Mouse (Mus musculus) frontal cortex, postnatal 36 days (tissue): ENCODE data around the gene Ift20.
"Not testable (repeated sequence)": the region's sequence is repeated elsewhere in the genome, so short reads cannot be mapped to it uniquely, and the experiment has no call there.

Experiments used
- DNase-seq, 2 experiments: peaks; one replicate each; pipeline ENCODE4 v3.0.0; 2022; ENCODE audit warnings: low spot score in 2 of 2

Gene Ift20

DNA sequence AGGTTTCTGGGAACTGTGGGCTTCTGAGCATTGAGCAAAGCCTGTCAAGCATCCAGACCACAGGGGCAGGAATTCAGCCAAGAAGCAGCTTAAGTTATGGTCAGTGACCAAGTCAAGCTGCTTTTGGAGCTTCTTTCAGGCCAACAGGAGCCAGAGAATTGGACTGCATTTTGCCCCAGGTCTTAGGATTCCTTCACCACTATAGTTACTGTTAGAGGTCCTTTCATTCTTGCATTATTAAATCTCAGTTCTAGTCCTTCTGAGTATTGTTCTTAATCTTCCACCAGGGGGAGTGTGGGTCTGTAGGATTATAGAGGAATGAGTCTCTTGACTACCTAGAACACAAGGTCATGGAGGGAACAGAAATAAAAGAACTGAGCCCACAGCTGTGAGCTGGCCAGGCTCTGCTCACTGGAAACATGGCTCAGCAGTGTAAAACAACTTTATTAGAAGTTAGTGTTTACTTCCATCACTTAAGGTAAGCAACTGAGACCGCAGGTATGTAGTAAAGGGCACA lies 13.6 kb upstream of the Ift20 start:
- DNase-seq = no peak

DNA sequence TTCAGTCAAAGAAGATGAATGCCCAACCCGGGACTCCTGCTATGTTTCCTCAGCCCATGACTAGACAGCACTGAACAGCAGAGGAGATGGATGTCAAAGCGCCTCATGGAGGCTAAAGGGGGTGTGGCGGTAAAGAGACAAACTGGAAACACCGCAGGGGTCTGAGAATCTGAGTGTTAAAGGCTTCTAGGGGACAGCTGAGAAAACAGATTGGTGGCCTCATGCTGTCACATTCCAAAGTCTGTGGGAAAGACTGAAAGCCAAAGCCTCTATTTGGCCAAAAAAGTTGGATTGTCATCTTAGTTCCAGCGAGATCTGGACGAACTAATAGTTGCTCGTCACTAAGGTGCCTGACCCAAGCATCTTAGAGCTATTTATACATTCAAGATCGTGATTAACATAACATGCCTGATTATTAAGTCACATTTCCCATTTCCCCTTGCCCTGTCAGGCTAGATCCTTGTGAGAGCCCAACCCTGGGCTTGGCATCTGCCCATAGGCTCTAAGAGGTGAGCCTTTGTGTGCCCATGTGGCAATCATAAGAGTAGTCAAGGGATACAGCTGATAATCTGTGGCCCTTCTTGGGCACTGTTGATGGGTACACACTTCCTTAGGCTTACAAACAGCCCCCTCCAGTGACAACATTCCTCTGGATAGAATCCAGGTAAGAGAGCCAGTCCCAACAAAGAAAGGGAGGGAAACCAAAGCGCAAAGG lies 12.8 kb upstream of the Ift20 start:
- DNase-seq = no peak

DNA sequence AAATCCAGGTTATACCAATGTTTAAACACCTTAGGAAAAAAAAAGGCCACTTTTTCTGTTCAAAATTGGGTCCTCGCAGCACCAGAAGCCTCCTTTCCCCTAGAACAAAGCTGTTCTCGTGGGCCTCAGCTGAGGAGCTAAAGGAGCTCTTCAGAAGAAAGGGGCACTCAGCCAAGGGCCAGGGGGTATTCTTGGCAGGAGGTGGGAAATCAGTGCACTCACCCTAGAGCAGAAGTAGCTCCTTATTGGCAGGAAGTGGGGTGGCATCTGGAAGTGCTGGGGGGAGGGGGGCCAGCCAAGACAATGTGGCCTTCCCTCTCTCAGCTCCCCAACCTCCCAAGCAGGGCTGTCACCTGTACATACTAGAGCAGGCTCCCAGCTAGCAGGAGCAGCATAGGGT lies 11.3 kb upstream of the Ift20 start:
- DNase-seq = no peak

DNA sequence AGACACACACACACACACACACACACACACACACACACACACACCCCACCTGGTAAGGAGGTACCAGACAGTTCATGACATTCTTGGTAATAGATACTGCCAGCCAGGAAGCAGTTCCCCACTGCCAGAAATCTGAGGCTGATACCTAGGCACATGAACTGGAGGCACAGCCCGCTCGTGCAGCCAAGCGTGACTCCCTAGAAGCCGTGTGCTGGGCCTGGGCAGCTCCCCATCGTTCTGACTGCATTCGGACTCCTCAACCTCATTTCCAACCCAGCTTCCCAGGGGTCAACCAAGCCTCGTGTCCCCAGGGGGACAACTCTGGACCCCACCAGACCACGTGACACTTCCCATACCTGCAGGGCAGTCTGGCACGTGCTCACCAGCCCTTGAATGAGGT lies 7.4 kb upstream of the Ift20 start:
- no peak for DNase-seq

DNA sequence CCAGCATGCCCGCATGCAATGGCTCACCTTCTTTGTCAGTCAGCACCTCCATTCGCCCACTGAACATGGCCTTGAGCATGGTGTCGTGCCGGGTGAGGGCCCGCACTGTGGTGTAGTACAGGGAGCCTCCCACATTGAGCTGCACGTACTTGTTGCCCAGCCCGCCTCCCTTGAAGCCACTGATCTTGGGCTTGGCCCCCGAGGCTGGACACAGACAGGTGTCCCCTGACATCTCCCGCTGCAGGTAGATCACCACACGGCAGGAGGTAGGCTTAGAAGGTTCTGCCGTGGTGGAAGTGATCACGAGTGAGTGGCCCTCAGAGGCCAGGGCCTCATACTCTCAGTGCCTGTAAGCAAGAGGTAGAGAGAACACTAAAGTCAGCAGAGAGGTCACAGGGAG lies 6.2 kb upstream of the Ift20 start:
- DNase-seq = no peak

DNA sequence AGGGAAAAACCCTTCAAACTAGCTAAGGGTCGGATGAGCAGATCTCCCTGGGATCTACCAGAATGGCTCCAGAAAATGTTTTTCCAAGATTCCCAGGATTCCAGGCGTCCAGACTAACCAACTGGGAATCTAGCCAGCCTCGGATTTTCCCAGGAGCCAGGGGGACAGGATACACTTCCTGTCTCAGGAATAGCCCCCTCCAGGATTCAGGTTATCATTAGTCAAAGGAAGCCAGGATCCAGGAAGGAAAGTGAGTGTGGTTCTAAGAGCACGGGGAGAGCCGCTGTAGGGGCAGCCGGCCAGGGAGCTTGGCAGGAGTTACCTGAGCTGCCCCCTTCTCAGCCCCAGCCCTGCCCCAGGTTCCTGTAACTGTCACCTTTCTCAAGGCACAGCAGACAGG lies 5.1 kb upstream of the Ift20 start:
- DNase-seq = no peak

DNA sequence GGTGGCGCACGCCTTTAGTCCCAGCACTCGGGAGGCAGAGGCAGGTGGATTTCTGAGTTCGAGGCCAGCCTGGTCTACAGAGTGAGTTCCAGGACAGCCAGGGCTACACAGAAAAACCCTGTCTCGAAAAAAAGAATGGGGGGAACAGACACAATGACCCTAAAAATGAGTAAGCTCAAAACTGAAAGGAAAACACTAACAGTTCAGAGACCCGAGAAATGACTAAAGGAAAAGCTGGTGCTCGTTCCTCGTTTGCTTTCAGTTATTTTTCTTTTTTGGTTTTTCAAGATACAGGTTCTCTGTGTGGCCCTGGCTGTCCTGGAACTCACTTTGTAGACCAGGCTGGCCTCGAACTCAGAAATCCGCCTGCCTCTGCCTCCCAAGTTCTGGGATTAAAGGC lies 4.6 kb upstream of the Ift20 start:
- not testable (repeated sequence) for DNase-seq

DNA sequence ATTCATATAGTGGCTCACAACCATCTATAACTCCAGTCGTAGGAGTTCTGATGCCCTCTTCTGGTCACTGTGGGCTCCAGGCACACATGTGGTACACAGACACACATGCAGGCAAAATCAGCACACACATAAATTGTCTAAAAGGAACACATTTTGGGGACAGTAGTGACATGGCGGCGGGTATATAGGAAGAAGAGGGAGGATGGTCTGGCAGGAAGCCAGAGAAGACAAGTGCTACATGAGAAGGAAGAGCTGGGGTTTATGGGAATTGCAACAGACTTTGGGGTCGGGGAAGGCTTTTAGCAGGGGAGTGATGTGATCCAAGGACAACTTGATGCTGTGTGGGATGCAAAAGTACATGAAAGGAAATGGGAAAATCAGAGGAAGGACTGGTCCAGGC lies 1.6 kb upstream of the Ift20 start:
- DNase-seq = no peak

DNA sequence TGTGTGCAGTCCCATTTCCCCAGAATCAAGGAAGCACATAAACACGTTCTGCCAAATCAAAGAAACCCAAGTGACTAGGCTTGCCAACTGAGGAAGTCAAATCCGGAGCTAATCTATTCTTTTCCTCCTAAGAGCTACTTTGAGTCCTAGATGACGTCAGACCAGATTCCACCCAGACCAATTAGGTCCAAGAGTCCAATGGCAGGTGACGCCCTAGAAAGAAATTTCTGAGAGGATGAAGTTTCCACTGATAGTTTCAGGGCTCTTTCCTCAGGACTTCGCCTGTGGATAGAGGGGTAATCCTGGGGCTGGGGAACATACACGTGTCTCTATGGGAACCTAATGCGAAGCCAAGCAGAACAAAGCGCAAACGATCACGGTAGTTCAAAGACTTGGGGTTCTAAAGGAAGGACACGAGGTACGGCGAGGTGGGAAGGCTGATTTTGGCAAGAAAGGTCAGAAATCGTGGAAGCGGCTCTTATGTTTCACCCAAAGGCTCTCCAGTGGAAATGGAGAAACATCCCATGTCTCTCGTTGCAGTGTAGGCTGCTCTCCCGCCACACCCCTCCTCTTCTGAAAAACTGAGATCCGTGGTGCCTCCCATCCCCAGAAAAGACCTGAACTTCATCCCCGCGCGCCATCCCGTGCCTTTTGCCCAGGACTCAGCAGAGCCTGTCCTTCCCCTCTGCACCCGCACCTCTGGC lies 633 bp upstream of the Ift20 start:
- DNase-seq = no peak

DNA sequence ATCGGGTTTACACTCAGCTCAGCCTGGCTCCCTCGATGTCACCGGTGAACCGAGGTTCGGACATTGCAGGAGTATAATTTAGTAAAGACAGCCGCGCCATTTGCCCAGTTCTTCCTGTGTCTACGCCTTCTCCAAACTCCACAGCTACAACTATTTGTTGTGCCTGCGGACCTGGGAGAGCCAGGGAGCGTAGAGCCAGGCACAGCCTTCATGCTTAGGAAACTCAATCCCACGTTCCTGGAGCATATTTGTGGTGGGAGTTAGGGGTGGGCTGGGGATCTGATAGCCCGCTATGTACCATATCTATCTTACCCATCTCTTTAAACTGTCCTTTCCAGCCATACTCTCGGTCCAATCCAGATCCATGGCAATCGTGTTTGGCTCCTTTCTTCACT lies 526 bp downstream of the Ift20 start:
- no peak for DNase-seq

DNA sequence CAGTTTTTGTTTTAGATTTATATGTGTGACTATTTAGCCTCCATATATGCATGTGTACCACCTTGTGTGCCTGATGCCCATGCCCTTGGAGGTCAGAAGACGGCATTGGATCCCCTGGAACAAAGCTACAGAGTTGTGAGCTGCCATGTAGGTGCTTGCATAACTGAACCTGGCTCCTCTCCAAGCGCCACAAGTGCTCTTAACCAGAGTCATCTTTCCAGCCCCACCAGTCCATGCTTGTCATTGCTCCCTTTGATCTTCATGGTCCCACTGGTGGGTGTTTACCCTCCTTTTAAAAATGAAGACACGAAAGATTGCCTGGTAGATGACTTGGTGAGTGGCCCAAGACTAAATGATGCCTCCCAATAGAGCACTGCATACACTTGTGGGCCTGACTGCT lies 4.2 kb downstream of the Ift20 start:
- DNase-seq = no peak

DNA sequence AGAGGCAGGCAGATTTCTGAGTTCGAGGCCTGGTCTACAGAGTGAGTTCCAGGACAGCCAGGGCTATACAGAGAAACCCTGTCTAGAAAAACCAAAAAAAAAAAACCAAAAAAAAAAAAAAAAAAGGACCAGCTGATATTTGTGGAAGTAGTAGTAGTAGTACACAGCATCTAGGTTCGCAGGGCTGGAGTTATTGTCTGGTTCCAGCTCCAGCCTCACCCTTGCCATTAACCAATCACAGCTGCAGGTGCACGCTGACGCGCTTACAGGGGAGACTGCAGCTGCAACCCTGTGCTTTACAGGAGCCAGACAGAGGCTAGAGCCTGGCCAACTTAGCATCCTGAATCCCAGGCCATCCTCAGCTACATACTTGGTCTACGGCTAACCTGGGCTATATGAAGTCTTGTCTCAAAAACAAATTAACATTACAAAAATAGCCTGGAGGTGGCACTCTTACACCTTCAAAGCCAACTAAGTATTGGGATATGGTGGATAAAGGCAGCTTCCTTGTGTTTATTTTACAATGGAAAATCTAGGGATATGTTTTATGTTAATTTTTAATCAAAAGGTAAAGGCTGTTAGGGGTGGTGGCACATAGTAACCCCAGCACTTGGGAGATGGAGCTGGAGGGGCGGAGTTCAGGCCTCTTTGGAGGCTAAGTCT lies 8.4 kb downstream of the Ift20 start:
- no peak for DNase-seq

DNA sequence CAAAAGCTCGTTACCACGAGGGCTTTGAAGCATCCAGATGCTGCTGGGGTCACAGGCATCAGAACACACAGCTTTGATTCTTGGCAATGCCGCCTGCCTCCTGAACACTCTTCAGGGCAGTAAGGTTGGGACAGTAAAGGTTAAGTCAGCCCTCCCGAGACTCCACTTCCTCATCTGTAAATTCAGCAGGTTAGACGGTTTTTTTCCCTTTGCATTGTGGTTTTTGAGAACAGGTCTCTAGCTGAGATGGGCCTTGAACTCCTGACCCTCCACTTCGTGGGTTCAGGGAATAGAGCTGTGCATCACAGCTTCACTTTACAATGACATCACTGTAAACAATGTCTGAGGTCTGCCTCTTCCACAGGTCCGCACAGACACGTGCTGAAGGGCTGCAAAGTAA lies 9.0 kb downstream of the Ift20 start:
- no peak for DNase-seq

DNA sequence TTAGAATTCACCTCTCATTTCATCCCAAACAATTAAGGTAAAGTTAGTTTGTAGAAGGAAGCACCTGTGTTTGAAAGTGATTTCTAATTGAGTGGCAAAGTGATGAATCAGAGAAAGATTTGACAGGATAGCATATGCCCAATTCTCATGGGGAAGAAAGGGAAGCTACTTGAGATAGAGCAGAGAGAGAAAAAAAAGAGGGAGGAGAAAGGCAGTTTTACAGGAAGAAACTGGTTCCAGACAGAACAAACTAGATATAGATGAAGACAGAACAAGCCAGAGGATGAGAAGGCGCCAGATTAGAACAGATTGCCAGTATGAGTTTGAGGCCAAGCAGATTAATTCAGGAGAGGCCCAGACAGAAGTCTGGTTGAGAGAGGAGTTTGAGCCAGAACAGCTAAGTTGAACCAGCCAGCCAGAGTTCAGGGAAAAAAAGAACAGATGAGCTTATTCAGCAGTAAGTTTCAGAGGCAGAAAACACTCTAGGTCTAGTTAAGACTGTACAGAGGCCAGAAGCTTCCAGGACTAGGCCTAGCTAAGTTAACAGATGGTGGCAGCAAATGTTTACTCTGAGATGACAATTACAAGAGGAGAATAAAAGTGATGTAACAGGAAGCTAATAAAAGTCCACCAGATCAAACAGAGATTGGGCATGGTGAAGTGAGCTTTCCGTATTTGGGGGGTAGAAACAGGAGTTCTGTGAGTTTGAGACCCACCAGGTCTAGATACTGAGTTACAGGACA lies 11.7 kb downstream of the Ift20 start:
- DNase-seq = no peak

DNA sequence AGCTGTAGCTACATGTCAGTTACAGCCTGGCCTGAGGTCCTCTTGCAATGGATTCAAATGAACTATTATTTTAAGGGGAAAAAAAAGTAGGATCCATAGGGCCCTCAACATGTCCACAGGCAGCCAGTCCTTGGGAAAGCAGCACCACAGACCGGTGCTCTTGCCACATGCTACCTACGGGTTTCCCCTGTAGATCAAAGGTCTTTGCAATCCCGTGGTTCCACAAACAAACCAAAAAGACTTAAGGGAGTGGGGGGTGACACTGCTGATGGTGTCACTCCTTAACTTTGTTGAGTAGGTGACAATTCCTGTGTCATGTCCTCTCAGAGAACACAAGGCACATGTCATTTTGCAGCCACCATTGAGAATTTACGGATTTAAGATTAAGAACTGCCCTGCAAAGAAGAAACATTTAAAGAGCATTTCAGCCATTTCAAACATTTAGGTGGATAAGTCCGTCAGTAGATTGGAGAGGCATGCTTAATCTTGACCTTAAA lies 13.4 kb downstream of the Ift20 start:
- no peak for DNase-seq

DNA sequence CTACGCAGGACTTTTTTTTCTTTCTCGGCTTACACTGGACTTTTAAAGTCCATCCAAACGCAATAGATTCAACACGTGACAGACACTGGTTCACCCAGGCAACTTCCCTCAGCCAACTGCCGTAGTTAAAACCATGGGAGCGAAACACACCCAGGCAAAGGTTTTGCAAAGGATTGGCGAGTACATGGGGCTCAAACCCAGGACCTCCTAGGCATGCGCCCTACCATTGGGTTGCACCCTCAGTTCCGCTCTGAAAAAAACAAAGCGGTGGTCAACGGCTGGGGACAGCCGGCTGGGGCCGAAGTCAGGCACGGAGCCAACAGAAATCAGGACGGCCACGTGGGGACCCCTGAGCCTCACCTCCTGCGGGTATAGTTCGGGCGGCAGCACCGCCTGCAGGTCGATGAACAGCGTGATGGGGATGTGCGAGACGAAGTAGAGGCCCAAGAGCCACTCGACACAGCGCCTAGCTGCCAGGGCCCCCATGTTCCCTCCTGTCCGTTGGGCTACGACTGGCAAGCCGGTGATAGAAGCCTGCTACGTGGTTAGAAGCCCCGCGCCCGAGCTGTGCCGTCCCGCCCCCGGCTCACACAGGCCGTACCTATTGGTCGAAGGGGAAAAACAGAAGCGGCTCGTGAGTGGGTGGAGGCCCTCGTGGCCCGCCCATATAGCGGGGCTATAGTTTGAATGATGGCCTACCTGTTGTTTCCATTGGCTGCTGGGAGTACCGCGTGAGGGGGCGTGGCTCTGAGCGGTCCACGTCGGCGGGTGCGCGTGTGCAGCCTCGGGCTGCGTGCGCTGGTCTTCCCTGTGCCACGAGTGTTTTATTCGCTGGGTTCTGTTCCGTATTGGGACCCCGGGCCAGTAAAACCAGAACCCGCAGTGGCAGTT lies 14.3 kb downstream of the Ift20 start, which contains the start of gene Tmem97:
Gene Tmem97, minus strand, starts transcription at position 610 of the 891 bp plus-strand sequence.
- peak; percentile 91 to 97 for DNase-seq

DNA sequence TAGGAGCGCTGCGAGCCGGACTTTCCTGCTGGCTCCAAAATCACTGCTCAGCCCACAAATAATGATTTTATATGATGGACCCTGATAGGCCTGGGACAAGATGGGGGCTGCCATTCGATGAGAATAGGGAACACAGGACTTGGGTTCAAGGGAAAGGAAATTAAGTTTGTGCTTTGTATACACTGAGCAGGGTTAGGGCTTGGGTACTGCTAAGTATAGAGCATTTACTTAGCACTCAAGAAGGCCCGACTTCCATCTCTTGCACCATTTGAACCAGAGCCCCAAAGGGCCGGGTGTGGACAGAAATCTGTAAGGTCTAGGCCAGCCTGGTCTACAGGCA lies 14.9 kb downstream of the Ift20 start:
- no peak for DNase-seq

DNA sequence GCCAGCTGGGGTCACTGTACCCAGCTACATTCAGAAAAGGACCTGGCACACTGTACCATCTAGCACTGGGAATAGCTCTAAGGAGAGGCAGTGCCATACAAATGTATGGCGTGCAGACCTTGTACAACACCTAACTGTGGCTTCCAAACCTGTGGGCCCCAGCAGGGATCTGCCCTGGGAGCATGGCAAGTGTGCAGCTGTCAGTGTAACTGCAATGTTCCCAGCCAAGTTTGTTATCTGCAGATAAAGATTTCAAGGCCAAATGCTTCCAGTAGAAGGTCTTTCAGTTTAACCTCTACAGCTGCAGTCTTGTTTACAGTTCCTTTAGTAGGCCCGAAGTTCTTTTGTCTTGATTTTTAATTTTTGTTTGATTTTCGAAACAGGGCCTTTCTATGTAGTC lies 19.5 kb downstream of the Ift20 start:
- DNase-seq = no peak

DNA sequence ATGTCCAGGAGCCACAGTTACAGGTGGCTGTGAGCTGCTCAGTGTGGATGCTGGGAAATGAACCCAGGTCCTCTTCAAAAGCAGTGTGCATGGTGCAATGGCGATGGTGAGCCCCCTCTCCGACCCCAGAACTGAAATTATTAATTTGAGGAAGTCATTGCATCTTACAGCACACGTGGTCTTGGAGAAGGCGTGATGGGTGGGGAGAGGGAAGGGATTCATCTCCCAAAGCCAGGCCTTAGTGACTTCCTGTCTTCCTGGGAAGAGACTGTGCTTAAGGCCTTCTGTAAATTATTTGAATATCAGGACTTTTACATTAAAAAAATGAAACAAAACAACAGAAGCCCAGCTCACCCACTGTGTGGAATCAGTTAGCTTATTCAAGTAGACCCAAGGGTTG lies 19.9 kb downstream of the Ift20 start:
- DNase-seq = no peak

DNA sequence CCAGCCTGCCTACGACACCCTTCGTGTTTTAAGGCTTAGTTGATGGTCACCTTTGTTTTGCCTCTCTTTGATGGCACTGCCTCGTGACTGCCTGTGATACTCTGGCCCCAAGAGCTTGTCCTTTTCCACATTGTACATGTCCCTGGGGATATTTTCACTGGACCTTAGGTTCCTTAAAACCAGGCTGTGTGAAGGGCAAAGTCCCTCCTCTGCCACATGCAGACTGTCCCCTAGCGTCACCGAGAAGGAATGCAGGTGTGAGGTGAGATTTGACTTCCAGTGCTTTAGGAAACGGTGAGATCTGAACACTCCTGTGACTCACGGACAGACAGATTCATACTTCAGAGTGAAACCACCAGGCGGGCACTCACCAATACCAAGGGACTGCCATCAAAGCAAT lies 21.1 kb downstream of the Ift20 start:
- no peak for DNase-seq

DNA sequence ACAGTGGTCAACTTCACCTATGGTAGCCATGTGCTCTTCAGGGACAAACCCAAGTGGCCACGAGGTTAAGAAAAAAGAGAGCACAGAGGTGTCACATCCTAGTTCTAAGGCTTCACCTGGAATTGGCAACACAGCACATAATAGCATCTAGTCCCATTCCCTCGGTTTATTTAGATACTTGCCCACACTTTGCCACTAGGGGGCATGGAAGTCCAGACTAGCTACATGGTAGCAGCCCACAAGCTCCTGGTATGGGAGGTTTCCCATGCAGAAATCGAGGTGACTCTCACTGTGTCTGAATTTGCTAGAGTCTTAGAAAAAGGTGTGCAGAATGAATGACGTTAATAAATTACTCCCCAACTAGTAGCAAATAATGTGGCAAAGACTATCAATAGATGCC lies 24.3 kb downstream of the Ift20 start:
- DNase-seq = peak; percentile 62 to 85
